Mouse (Mus musculus): Measurements from ENCODE around the gene Tbc1d5. TPM values are rescaled to one million over a fixed set of nuclear protein-coding genes. Genes with fewer than 3 reads are reported as not detected.

The Tbc1d5 gene
- total RNA-seq (2012; rRNA removed), result 2.3 and 3.8 TPM in 2 replicates

DNA sequence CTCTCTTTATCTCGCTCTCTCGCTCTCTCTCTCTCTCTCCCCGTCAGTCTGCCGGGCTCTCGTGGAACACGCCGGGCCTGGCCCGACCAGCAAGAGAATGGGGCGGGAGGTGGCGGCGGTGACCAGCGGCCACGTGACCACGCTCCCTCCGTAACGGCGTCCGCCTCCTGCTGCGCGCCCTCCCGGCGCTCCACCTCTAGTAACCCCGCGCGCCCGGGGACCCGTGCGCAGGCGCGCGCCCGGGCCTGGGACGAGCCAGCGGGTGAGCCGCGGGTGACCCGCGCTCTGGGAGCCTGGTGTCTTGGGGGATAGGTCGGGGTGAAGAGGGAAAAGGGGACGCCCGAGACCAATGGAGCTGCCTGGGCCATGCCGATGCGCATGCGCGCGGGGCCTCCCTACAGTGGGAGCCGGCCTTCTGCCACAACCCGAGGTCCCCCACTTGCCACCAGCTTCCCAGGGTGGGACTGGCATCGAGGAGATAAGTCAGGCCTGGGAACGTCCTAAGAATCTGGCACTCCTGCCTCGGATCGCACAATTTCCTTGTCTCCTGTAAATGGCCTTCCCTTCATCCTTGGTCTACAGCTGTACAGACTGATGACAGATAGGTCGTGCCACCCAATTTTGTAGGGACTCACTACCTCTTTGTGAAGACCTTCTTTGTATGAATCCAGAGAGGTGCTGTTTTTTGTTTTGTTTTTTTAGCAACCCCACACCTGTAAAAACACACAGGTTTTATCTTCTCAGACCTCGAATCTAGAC lies at the start of gene Tbc1d5:
Gene Tbc1d5, minus strand, starts transcription at position 158 of the 759 bp plus-strand sequence.
- Histone ChIP-seq H3K27ac (ENCODE audit: insufficient read depth, low read depth, low read length, poor library complexity, severe bottlenecking) (peak within 1 kb of the TSS; percentile 54), H3K4me3 (ENCODE audit: insufficient read depth in 1 of 2, low read depth in 1 of 2, low read length in 2 of 2, poor library complexity in 1 of 2, severe bottlenecking in 1 of 2) (peak within 1 kb of the TSS; percentile 71 to 98), H3K4me1 (ENCODE audit: control insufficient read depth in 2 of 2, insufficient read depth in 2 of 2, low read length in 2 of 2, poor library complexity in 1 of 2) (no peaks in the 10 kb centered on the region), H3K9ac (ENCODE audit: insufficient read depth, low read depth, low read length, poor library complexity, severe bottlenecking) (peak within 1 kb of the TSS; percentile 98), H3K9me3 (ENCODE audit: control insufficient read depth, insufficient read depth, low read depth, low read length) (no peaks in the 10 kb centered on the region), H3K36me3 (ENCODE audit: control insufficient read depth, insufficient read depth, low read length, poor library complexity, severe bottlenecking) (no peaks in the 10 kb centered on the region)
- in situ Hi-C loops (cut with MboI; ENCODE audit: low sequenced_read_pairs in 2 of 2, unreplicated experiment in 2 of 2), result no loop called here
- TF ChIP-seq HCFC1 (IDR thresholded peaks at IDR 0.05; ENCODE audit: borderline replicate concordance, insufficient read depth, low read length) (0 out of 2 replicates have a peak, but pooled peaks have one; percentile 39), ZNF384 (IDR thresholded peaks at IDR 0.05; ENCODE audit: low read depth, low read length) (no peak)
- DNase-seq (ENCODE audit: low read depth, low spot score), result peak; percentile 49

DNA sequence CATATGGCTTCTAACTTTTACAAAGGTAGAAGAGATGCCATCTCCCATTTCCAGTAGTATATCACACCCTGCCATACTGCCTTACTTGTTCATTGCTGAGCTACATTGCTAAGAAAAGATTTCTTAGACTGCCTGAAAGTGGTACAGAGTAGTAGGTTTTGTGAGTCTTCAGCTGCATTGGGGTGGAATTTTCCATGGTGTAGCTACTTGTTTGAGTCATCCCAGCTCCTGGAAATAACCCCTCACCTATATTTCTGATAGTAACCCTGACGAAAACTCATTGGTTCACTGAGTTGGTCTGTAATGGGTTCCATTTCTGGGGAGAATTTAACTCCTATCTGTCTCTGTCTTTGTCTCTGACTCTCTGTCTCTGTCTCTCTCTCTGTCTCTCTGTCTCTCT lies 46.9 kb upstream of the Tbc1d5 start:
- in situ Hi-C loops (cut with MboI; ENCODE audit: low sequenced_read_pairs in 2 of 2, unreplicated experiment in 2 of 2), result no loop called here
- DNase-seq (ENCODE audit: low read depth, low spot score), result no peak
- H3K4me3 ChIP-seq (ENCODE audit: insufficient read depth in 1 of 2, low read depth in 1 of 2, low read length in 2 of 2, poor library complexity in 1 of 2, severe bottlenecking in 1 of 2), result no peak overlapping the region

DNA sequence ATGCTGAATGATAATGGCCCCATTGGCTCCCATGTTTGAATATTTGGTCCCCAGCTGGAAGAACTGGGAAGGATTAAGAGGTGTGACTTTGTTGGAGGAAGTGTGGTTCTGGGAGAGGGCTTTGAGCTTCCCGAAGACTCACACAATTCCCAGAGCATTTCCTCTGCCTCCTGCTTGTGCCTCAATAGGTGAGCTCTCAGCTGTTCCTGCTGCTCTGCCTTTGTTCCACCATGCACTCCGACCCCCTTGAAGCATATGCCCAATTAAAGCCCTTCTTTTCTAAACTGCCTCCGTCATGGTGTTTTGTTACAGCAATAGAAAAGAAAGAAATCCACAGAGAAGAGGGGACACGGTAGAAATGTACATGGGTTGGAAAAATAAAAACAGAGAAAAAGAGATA lies 44.0 kb upstream of the Tbc1d5 start:
- in situ Hi-C loops (cut with MboI; ENCODE audit: low sequenced_read_pairs in 2 of 2, unreplicated experiment in 2 of 2), result no loop called here
- Histone ChIP-seq H3K9ac (ENCODE audit: insufficient read depth, low read depth, low read length, poor library complexity, severe bottlenecking) (no peak overlapping the region), H3K4me3 (ENCODE audit: insufficient read depth in 1 of 2, low read depth in 1 of 2, low read length in 2 of 2, poor library complexity in 1 of 2, severe bottlenecking in 1 of 2) (no peak overlapping the region), H3K27ac (ENCODE audit: insufficient read depth, low read depth, low read length, poor library complexity, severe bottlenecking) (no peak overlapping the region), H3K4me1 (ENCODE audit: control insufficient read depth in 2 of 2, insufficient read depth in 2 of 2, low read length in 2 of 2, poor library complexity in 1 of 2) (no peaks in the 10 kb centered on the region), H3K9me3 (ENCODE audit: control insufficient read depth, insufficient read depth, low read depth, low read length) (no peaks in the 10 kb centered on the region), H3K36me3 (ENCODE audit: control insufficient read depth, insufficient read depth, low read length, poor library complexity, severe bottlenecking) (no peaks in the 10 kb centered on the region)
- TF ChIP-seq CHD2 (IDR thresholded peaks at IDR 0.05; ENCODE audit: low read depth, low read length), result no peak
- TF ChIP-seq HCFC1 (IDR thresholded peaks at IDR 0.05; ENCODE audit: borderline replicate concordance, insufficient read depth, low read length), result no peak
- no peak for TF ChIP-seq ZC3H11A (IDR thresholded peaks at IDR 0.05; ENCODE audit: borderline replicate concordance, low read depth, low read length)
- no peak for TF ChIP-seq MAFK (IDR thresholded peaks at IDR 0.05; ENCODE audit: insufficient read depth, low read depth, low read length)
- no peak for TF ChIP-seq ZNF384 (IDR thresholded peaks at IDR 0.05; ENCODE audit: low read depth, low read length)
- DNase-seq (ENCODE audit: low read depth, low spot score), result no peak

More for the DNA sequence above, 46.9 kb upstream of the Tbc1d5 start:
- no peaks in the 10 kb centered on the region for H3K36me3 ChIP-seq (ENCODE audit: control insufficient read depth, insufficient read depth, low read length, poor library complexity, severe bottlenecking)
- TF ChIP-seq ZNF384 (IDR thresholded peaks at IDR 0.05; ENCODE audit: low read depth, low read length) (no peak), CHD2 (IDR thresholded peaks at IDR 0.05; ENCODE audit: low read depth, low read length) (no peak)
- no peak overlapping the region for H3K27ac ChIP-seq (ENCODE audit: insufficient read depth, low read depth, low read length, poor library complexity, severe bottlenecking)
- no peak overlapping the region for H3K9ac ChIP-seq (ENCODE audit: insufficient read depth, low read depth, low read length, poor library complexity, severe bottlenecking)
- H3K9me3 ChIP-seq (ENCODE audit: control insufficient read depth, insufficient read depth, low read depth, low read length), result no peaks in the 10 kb centered on the region
- H3K4me1 ChIP-seq (ENCODE audit: control insufficient read depth in 2 of 2, insufficient read depth in 2 of 2, low read length in 2 of 2, poor library complexity in 1 of 2), result no peaks in the 10 kb centered on the region

DNA sequence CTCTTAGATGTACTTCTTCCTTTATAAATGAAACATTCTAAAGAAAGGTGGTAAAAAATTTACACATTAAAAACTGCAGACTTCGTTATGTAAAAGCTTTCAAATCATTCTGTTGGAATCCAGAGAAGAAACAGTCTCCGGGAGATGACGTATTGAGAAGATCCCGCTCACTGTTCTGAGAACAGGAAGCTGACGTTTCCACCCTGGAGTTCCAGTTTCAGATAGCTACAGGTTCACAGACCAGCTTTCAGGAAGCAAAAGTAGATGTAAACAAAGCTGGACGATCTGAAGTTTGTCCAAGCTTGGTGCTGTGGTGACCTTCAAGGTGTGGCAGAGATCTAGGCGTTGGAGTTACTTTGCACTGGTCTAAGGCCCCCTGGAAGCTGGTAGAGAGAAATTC lies 41.9 kb upstream of the Tbc1d5 start:
- Histone ChIP-seq H3K4me3 (ENCODE audit: insufficient read depth in 1 of 2, low read depth in 1 of 2, low read length in 2 of 2, poor library complexity in 1 of 2, severe bottlenecking in 1 of 2) (no peak overlapping the region), H3K9ac (ENCODE audit: insufficient read depth, low read depth, low read length, poor library complexity, severe bottlenecking) (no peak overlapping the region), H3K9me3 (ENCODE audit: control insufficient read depth, insufficient read depth, low read depth, low read length) (no peaks in the 10 kb centered on the region), H3K4me1 (ENCODE audit: control insufficient read depth in 2 of 2, insufficient read depth in 2 of 2, low read length in 2 of 2, poor library complexity in 1 of 2) (no peaks in the 10 kb centered on the region), H3K27ac (ENCODE audit: insufficient read depth, low read depth, low read length, poor library complexity, severe bottlenecking) (no peak overlapping the region), H3K36me3 (ENCODE audit: control insufficient read depth, insufficient read depth, low read length, poor library complexity, severe bottlenecking) (no peaks in the 10 kb centered on the region)
- TF ChIP-seq ZNF384 (IDR thresholded peaks at IDR 0.05; ENCODE audit: low read depth, low read length) (no peak), HCFC1 (IDR thresholded peaks at IDR 0.05; ENCODE audit: borderline replicate concordance, insufficient read depth, low read length) (no peak), MAFK (IDR thresholded peaks at IDR 0.05; ENCODE audit: insufficient read depth, low read depth, low read length) (no peak), CHD2 (IDR thresholded peaks at IDR 0.05; ENCODE audit: low read depth, low read length) (no peak), ZC3H11A (IDR thresholded peaks at IDR 0.05; ENCODE audit: borderline replicate concordance, low read depth, low read length) (no peak)
- no peak for DNase-seq (ENCODE audit: low read depth, low spot score)
- in situ Hi-C loops (cut with MboI; ENCODE audit: low sequenced_read_pairs in 2 of 2, unreplicated experiment in 2 of 2), result no loop called here

DNA sequence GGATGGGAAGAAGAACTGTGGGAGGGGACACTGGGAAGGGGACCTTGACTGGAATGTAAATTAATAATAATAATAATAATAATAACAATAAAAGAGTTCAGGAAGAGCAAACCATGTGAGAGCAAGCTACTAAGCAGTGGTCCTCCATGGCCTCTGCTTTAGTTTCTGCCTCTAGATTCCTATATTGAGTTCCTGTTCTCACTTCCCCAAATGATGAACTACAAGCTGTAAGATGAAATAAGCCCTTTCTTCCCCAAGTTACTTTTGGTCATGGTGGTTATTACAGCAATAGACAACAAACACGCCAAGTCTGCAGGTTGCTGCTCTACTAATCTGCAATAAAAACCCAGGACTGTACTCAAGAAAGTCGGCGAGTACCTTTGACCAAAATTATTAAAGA lies 40.7 kb upstream of the Tbc1d5 start:
- H3K4me3 ChIP-seq (ENCODE audit: insufficient read depth in 1 of 2, low read depth in 1 of 2, low read length in 2 of 2, poor library complexity in 1 of 2, severe bottlenecking in 1 of 2), result no peak overlapping the region
- no peak for DNase-seq (ENCODE audit: low read depth, low spot score)
- no peak overlapping the region for H3K27ac ChIP-seq (ENCODE audit: insufficient read depth, low read depth, low read length, poor library complexity, severe bottlenecking)
- in situ Hi-C loops (cut with MboI; ENCODE audit: low sequenced_read_pairs in 2 of 2, unreplicated experiment in 2 of 2), result no loop called here
- TF ChIP-seq MAFK (IDR thresholded peaks at IDR 0.05; ENCODE audit: insufficient read depth, low read depth, low read length), result no peak
- no peak for TF ChIP-seq ZNF384 (IDR thresholded peaks at IDR 0.05; ENCODE audit: low read depth, low read length)
- TF ChIP-seq CHD2 (IDR thresholded peaks at IDR 0.05; ENCODE audit: low read depth, low read length), result no peak
- no peak for TF ChIP-seq ZC3H11A (IDR thresholded peaks at IDR 0.05; ENCODE audit: borderline replicate concordance, low read depth, low read length)
- TF ChIP-seq HCFC1 (IDR thresholded peaks at IDR 0.05; ENCODE audit: borderline replicate concordance, insufficient read depth, low read length), result no peak
- H3K9me3 ChIP-seq (ENCODE audit: control insufficient read depth, insufficient read depth, low read depth, low read length), result no peaks in the 10 kb centered on the region
- H3K9ac ChIP-seq (ENCODE audit: insufficient read depth, low read depth, low read length, poor library complexity, severe bottlenecking), result no peak overlapping the region
- no peaks in the 10 kb centered on the region for H3K4me1 ChIP-seq (ENCODE audit: control insufficient read depth in 2 of 2, insufficient read depth in 2 of 2, low read length in 2 of 2, poor library complexity in 1 of 2)
- no peaks in the 10 kb centered on the region for H3K36me3 ChIP-seq (ENCODE audit: control insufficient read depth, insufficient read depth, low read length, poor library complexity, severe bottlenecking)
